Mouse (Mus musculus) MEL (cell line): ENCODE results near the gene Krt84.

ENCODE experiments used
- EP300 ChIP-seq, 2 experiments: IDR thresholded peaks; 2 replicates each; pipeline ENCODE4 v1.6.1; 2011; ENCODE audit warnings: improper control_type of control experiment in 2 of 2, low read length in 2 of 2, low read depth in 1 of 2, mild to moderate bottlenecking in 1 of 2
- MAFK ChIP-seq: IDR thresholded peaks from 2 replicates; pipeline ENCODE4 v1.6.1; 2011; ENCODE audit warnings: low read depth, mild to moderate bottlenecking, low read length, improper control_type of control experiment, borderline replicate concordance
- TCF12 ChIP-seq: IDR thresholded peaks from 2 replicates; pipeline ENCODE4 v1.6.1; 2014; ENCODE audit warnings: low read depth, mild to moderate bottlenecking, inconsistent platforms, low read length, improper control_type of control experiment, moderate library complexity

GRCm38 (mm10) chr15:101573796-101574345, 41.3 kb upstream of the Krt84 start, which contains the start of gene Krt75:
- no peak for TF ChIP-seq TCF12
- TF ChIP-seq EP300 (IDR thresholded peaks at IDR 0.05; ENCODE audit: low read depth in 1 of 2, low read length in 2 of 2) = no peak
- TF ChIP-seq MAFK = no peak
